Mouse (Mus musculus) stomach, embryonic 15.5 days (tissue): ENCODE data around the gene Zfp646. TPM values are rescaled to one million over a fixed set of nuclear protein-coding genes. Genes with fewer than 3 reads are reported as not detected.

Source experiments
- ATAC-seq: fragments of 200-750 bp; cut with Nextera tagmentation; 2 replicates; pipeline ENCODE4 v1.8.0; 2017; ENCODE audit warnings: low read depth, moderate number of reproducible peaks, moderate TSS enrichment; ENCODE audit not compliant: insufficient read depth, low FRiP score
- H3K27ac ChIP-seq: fragments of 300-500 bp; sonication (generic); 2 replicates; pipeline ENCODE4 v1.5.1; 2015; ENCODE audit warnings: mild to moderate bottlenecking, inconsistent platforms
- H3K27me3 ChIP-seq: fragments of 300-500 bp; sonication (generic); replicated peaks from 2 replicates; pipeline ENCODE4 v1.6.1; 2015; ENCODE audit warnings: inconsistent platforms
- H3K36me3 ChIP-seq: fragments of 300-500 bp; sonication (generic); 2 replicates; pipeline ENCODE4 v1.6.1; 2015; ENCODE audit warnings: inconsistent platforms
- H3K4me1 ChIP-seq: fragments of 300-500 bp; sonication (generic); 2 replicates; pipeline ENCODE4 v1.6.1; 2015; ENCODE audit warnings: inconsistent platforms
- H3K4me2 ChIP-seq: fragments of 300-500 bp; sonication (generic); 2 replicates; pipeline ENCODE4 v1.6.1; 2015; ENCODE audit warnings: mild to moderate bottlenecking, inconsistent platforms
- H3K4me3 ChIP-seq: fragments of 300-500 bp; sonication (generic); replicated peaks from 2 replicates; pipeline ENCODE4 v1.5.1; 2015; ENCODE audit warnings: inconsistent platforms
- H3K9ac ChIP-seq: fragments of 300-500 bp; sonication (generic); 2 replicates; pipeline ENCODE4 v1.6.1; 2015; ENCODE audit warnings: inconsistent platforms
- H3K9me3 ChIP-seq: fragments of 300-500 bp; sonication (generic); 2 replicates; pipeline ENCODE4 v1.6.1; 2016; ENCODE audit warnings: inconsistent platforms
- WGBS: fragments of 180-500 bp; shearing (Covaris S2); methylation state at CpG from one replicate; pipeline ENCODE4 v1.1.7; 2015; 5-methylcytosine and 5-hydroxymethylcytosine counted together
- polyA plus RNA-seq: library from polyadenylated mRNA; unstranded; fragments of >200 nt; fragmentation: Nextera tagmentation; extraction: Ambion mirVana; gene quantifications from 2 replicates; pipeline ENCODE4 v1.2.1, GENCODE M21; 2015

The Zfp646 gene
- polyA plus RNA-seq, 1 experiment from 2014 or later, result 9.1 TPM

GRCm38 (mm10) chr7:127925252-127925651 lies 49.2 kb downstream of the Zfp646 start:
- peak; percentile 76 for ATAC-seq
- H3K27me3 ChIP-seq, result no peaks in the 10 kb centered on the region
- no peaks in the 10 kb centered on the region for H3K9me3 ChIP-seq
- peaks cover 22% of the 10 kb centered on the region for H3K4me1 ChIP-seq
- no peak overlapping the region for H3K4me3 ChIP-seq
- no peak overlapping the region for H3K9ac ChIP-seq
- no peak overlapping the region for H3K4me2 ChIP-seq
- 66% methylated on average over 5 of the region's 5 CpGs for WGBS
- peak overlapping the region; percentile 93 for H3K27ac ChIP-seq
- H3K36me3 ChIP-seq, result peaks cover 8% of the 10 kb centered on the region; the same call in 1 of the 2 replicates

GRCm38 (mm10) chr7:127926066-127926465 lies 50.0 kb downstream of the Zfp646 start:
- no peaks in the 10 kb centered on the region for H3K9me3 ChIP-seq
- H3K4me1 ChIP-seq, result peaks cover 23% of the 10 kb centered on the region
- H3K27ac ChIP-seq, result peak overlapping the region; percentile 93
- no peak for ATAC-seq
- H3K27me3 ChIP-seq, result no peaks in the 10 kb centered on the region
- no peak overlapping the region for H3K4me3 ChIP-seq
- H3K9ac ChIP-seq, result no peak overlapping the region
- H3K4me2 ChIP-seq, result peak overlapping the region; percentile 20
- 73% methylated on average over 8 of the region's 8 CpGs for WGBS
- peaks cover 8% of the 10 kb centered on the region; the same call in 1 of the 2 replicates for H3K36me3 ChIP-seq

- Histone ChIP-seq H3K4me2 (peak overlapping the region; percentile 20), H3K4me3 (no peak overlapping the region), H3K27me3 (no peaks in the 10 kb centered on the region), H3K4me1 (peaks cover 30% of the 10 kb centered on the region), H3K9ac (no peak overlapping the region), H3K27ac (peak overlapping the region; percentile 93), H3K9me3 (no peaks in the 10 kb centered on the region), H3K36me3 (peaks cover 8% of the 10 kb centered on the region; the same call in 1 of the 2 replicates)
- 74% methylated on average over 11 of the region's 11 CpGs for WGBS
- ATAC-seq, result no peak
Observed at GRCm38 (mm10) chr7:127926846-127927245, 50.8 kb downstream of the Zfp646 start.

GRCm38 (mm10) chr7:127927726-127928125 lies 51.7 kb downstream of the Zfp646 start:
- ATAC-seq, result no peak
- H3K4me1 ChIP-seq, result peaks cover 34% of the 10 kb centered on the region
- H3K36me3 ChIP-seq, result peaks cover 8% of the 10 kb centered on the region; the same call in 1 of the 2 replicates
- H3K4me3 ChIP-seq, result peak overlapping the region; percentile 47; the same call in 1 of the 2 replicates
- H3K27ac ChIP-seq, result peak overlapping the region; percentile 93; the same call in 1 of the 2 replicates
- 77% methylated on average over 11 of the region's 11 CpGs for WGBS
- no peaks in the 10 kb centered on the region for H3K9me3 ChIP-seq
- no peak overlapping the region for H3K9ac ChIP-seq
- H3K27me3 ChIP-seq, result no peaks in the 10 kb centered on the region
- peak overlapping the region; percentile 51 for H3K4me2 ChIP-seq

- H3K4me2 ChIP-seq, result peak overlapping the region; percentile 51
- H3K9ac ChIP-seq, result 0 out of 2 replicates have a peak overlapping the region, but pooled peaks have one; percentile 46
- peak overlapping the region; percentile 95 for H3K27ac ChIP-seq
- H3K4me3 ChIP-seq, result peak overlapping the region; percentile 47
- H3K27me3 ChIP-seq, result no peaks in the 10 kb centered on the region
- ATAC-seq, result no peak
- WGBS, result 42% methylated on average over 5 of the region's 5 CpGs
- no peaks in the 10 kb centered on the region for H3K9me3 ChIP-seq
- H3K4me1 ChIP-seq, result peaks cover 41% of the 10 kb centered on the region
- peaks cover 8% of the 10 kb centered on the region; the same call in 1 of the 2 replicates for H3K36me3 ChIP-seq
Observed at GRCm38 (mm10) chr7:127928596-127928995, 52.6 kb downstream of the Zfp646 start.

GRCm38 (mm10) chr7:127929923-127930322 lies 53.9 kb downstream of the Zfp646 start, which contains the start of gene Prss8:
TSS of gene Prss8 (minus strand) at chr7:127930104.
- ATAC-seq, result peak; percentile 47; the same call in 1 of the 2 replicates
- Histone ChIP-seq H3K4me1 (peaks cover 42% of the 10 kb centered on the region), H3K4me3 (peak within 1 kb of the TSS; percentile 47), H3K9ac (peak within 1 kb of the TSS; percentile 46), H3K4me2 (peak within 1 kb of the TSS; percentile 51), H3K27ac (peak within 1 kb of the TSS; percentile 95), H3K9me3 (no peaks in the 10 kb centered on the region), H3K27me3 (no peaks in the 10 kb centered on the region), H3K36me3 (peaks cover 8% of the 10 kb centered on the region; the same call in 1 of the 2 replicates)
- 17% methylated on average over 6 of the region's 6 CpGs for WGBS

GRCm38 (mm10) chr7:127930636-127931035 lies 54.6 kb downstream of the Zfp646 start:
- 69% methylated on average over 5 of the region's 5 CpGs for WGBS
- Histone ChIP-seq H3K4me1 (peaks cover 44% of the 10 kb centered on the region), H3K4me2 (peak overlapping the region; percentile 51; the same call in 1 of the 2 replicates), H3K36me3 (peaks cover 4% of the 10 kb centered on the region; the same call in 1 of the 2 replicates), H3K9me3 (no peaks in the 10 kb centered on the region), H3K9ac (no peak overlapping the region), H3K27me3 (no peaks in the 10 kb centered on the region), H3K27ac (peak overlapping the region; percentile 95), H3K4me3 (peak overlapping the region; percentile 47; the same call in 1 of the 2 replicates)
- ATAC-seq, result no peak

- Histone ChIP-seq H3K4me1 (peaks cover 40% of the 10 kb centered on the region), H3K27me3 (no peaks in the 10 kb centered on the region), H3K9ac (no peak overlapping the region), H3K36me3 (no peaks in the 10 kb centered on the region; the same call in 1 of the 2 replicates), H3K9me3 (no peaks in the 10 kb centered on the region), H3K4me3 (0 out of 2 replicates have a peak overlapping the region, but pooled peaks have one; percentile 9), H3K27ac (peak overlapping the region; percentile 95), H3K4me2 (peak overlapping the region; percentile 19)
- ATAC-seq, result peak; percentile 12
- WGBS, result 23% methylated on average over 13 of the region's 13 CpGs
Observed at GRCm38 (mm10) chr7:127931351-127932135, 55.5 kb downstream of the Zfp646 start.

- 26% methylated on average over 13 of the region's 13 CpGs for WGBS
- peak overlapping the region; percentile 95 for H3K27ac ChIP-seq
- no peak overlapping the region for H3K4me3 ChIP-seq
- peaks cover 35% of the 10 kb centered on the region for H3K4me1 ChIP-seq
- H3K4me2 ChIP-seq, result peak overlapping the region; percentile 22
- no peaks in the 10 kb centered on the region for H3K27me3 ChIP-seq
- no peaks in the 10 kb centered on the region for H3K36me3 ChIP-seq
- no peak overlapping the region for H3K9ac ChIP-seq
- no peaks in the 10 kb centered on the region for H3K9me3 ChIP-seq
- peak; percentile 29 for ATAC-seq
Observed at GRCm38 (mm10) chr7:127932273-127933031, 56.4 kb downstream of the Zfp646 start.

- Histone ChIP-seq H3K4me2 (no peak overlapping the region), H3K27ac (no peak overlapping the region), H3K9ac (no peak overlapping the region), H3K4me3 (no peak overlapping the region), H3K36me3 (no peaks in the 10 kb centered on the region), H3K27me3 (no peaks in the 10 kb centered on the region), H3K4me1 (peaks cover 29% of the 10 kb centered on the region), H3K9me3 (no peaks in the 10 kb centered on the region)
- WGBS, result 84% methylated on average over 5 of the region's 5 CpGs
- ATAC-seq, result no peak
Observed at GRCm38 (mm10) chr7:127934075-127934474, 58.1 kb downstream of the Zfp646 start.

- WGBS, result 6% methylated on average over 32 of the region's 32 CpGs
- peak; percentile 90 for ATAC-seq
- Histone ChIP-seq H3K4me3 (peak overlapping the region; percentile 65), H3K9ac (peak overlapping the region; percentile 67), H3K36me3 (no peaks in the 10 kb centered on the region), H3K4me2 (peak overlapping the region; percentile 96), H3K27ac (peak overlapping the region; percentile 85), H3K4me1 (peaks cover 29% of the 10 kb centered on the region), H3K27me3 (no peaks in the 10 kb centered on the region), H3K9me3 (no peaks in the 10 kb centered on the region)
Observed at GRCm38 (mm10) chr7:127935028-127935722, 59.2 kb downstream of the Zfp646 start.
